Mouse (Mus musculus): ENCODE data around the gene Carnmt1. TPM values are rescaled to one million over a fixed set of nuclear protein-coding genes. Genes with fewer than 3 reads are reported as not detected.

The Carnmt1 gene
- polyA plus RNA-seq, 2 experiments = 17.2 to 46.5 TPM

- H3K4me3 ChIP-seq (replicated peaks; ENCODE audit: low read length) = no peak overlapping the region
- WGBS = 44% methylated on average over 4 of the region's 4 CpGs
- H3K9me3 ChIP-seq (ENCODE audit: control insufficient read depth, low read length) = no peaks in the 10 kb centered on the region
- no peak overlapping the region for H3K4me2 ChIP-seq (replicated peaks; ENCODE audit: low read depth, low read length, severe bottlenecking)
- TF ChIP-seq POLR2A (IDR thresholded peaks at IDR 0.05; ENCODE audit: borderline replicate concordance, extremely low read depth, insufficient read depth, insufficient read length) = no peak
- 0 out of 2 replicates have a peak, but pooled peaks have one; percentile 15 for ATAC-seq (ENCODE audit: low FRiP score, low read depth)
- peak; percentile 74 for DNase-seq (ENCODE audit: low spot score)
- H3K27ac ChIP-seq (replicated peaks; ENCODE audit: low read depth, low read length) = no peak overlapping the region
- H3K36me3 ChIP-seq (ENCODE audit: control insufficient read depth, insufficient read depth, low read length) = 0 out of 2 replicates have a peak, but pooled peaks cover 3% of the 10 kb centered on the region
- H3K27me3 ChIP-seq (ENCODE audit: control insufficient read depth, insufficient read depth, low read length) = no peaks in the 10 kb centered on the region
- H3K9ac ChIP-seq (ENCODE audit: low read depth, low read length, severe bottlenecking) = no peak overlapping the region
- no peaks in the 10 kb centered on the region; the same call in 1 of the 2 replicates for H3K4me1 ChIP-seq (ENCODE audit: control insufficient read depth, insufficient read depth, low read length)
These were observed 29.6 kb upstream of the Carnmt1 start for GRCm38 (mm10) chr19:18641001-18641400.

- Histone ChIP-seq H3K36me3 (ENCODE audit: control insufficient read depth, insufficient read depth, low read length) (0 out of 2 replicates have a peak, but pooled peaks cover 4% of the 10 kb centered on the region), H3K9ac (ENCODE audit: low read depth, low read length, severe bottlenecking) (no peak overlapping the region), H3K27me3 (ENCODE audit: control insufficient read depth, insufficient read depth, low read length) (no peaks in the 10 kb centered on the region), H3K4me1 (ENCODE audit: control insufficient read depth, insufficient read depth, low read length) (no peaks in the 10 kb centered on the region; the same call in 1 of the 2 replicates), H3K9me3 (ENCODE audit: control insufficient read depth, low read length) (no peaks in the 10 kb centered on the region), H3K4me2 (replicated peaks; ENCODE audit: low read depth, low read length, severe bottlenecking) (no peak overlapping the region), H3K4me3 (replicated peaks; ENCODE audit: low read length) (no peak overlapping the region), H3K27ac (replicated peaks; ENCODE audit: low read depth, low read length) (no peak overlapping the region)
- DNase-seq (ENCODE audit: low spot score) (no peak), ATAC-seq (ENCODE audit: low FRiP score, low read depth) (no peak)
- 61% methylated on average over 4 of the region's 4 CpGs for WGBS
- TF ChIP-seq POLR2A (IDR thresholded peaks at IDR 0.05; ENCODE audit: borderline replicate concordance, extremely low read depth, insufficient read depth, insufficient read length) = no peak
These were observed 27.2 kb upstream of the Carnmt1 start for GRCm38 (mm10) chr19:18643411-18643810.

GRCm38 (mm10) chr19:18644084-18644483, 26.5 kb upstream of the Carnmt1 start:
- no peak for TF ChIP-seq POLR2A (IDR thresholded peaks at IDR 0.05; ENCODE audit: borderline replicate concordance, extremely low read depth, insufficient read depth, insufficient read length)
- 85% methylated on average over 6 of the region's 6 CpGs for WGBS
- ATAC-seq (ENCODE audit: low FRiP score, low read depth) (no peak), DNase-seq (ENCODE audit: low spot score) (no peak)
- no peak overlapping the region for H3K4me3 ChIP-seq (replicated peaks; ENCODE audit: low read length)
- no peak overlapping the region for H3K4me2 ChIP-seq (replicated peaks; ENCODE audit: low read depth, low read length, severe bottlenecking)
- H3K27ac ChIP-seq (replicated peaks; ENCODE audit: low read depth, low read length) = no peak overlapping the region
- H3K9me3 ChIP-seq (ENCODE audit: control insufficient read depth, low read length) = no peaks in the 10 kb centered on the region
- H3K4me1 ChIP-seq (ENCODE audit: control insufficient read depth, insufficient read depth, low read length) = no peaks in the 10 kb centered on the region; the same call in 1 of the 2 replicates
- no peak overlapping the region for H3K9ac ChIP-seq (ENCODE audit: low read depth, low read length, severe bottlenecking)
- H3K27me3 ChIP-seq (ENCODE audit: control insufficient read depth, insufficient read depth, low read length) = no peaks in the 10 kb centered on the region
- 0 out of 2 replicates have a peak, but pooled peaks cover 4% of the 10 kb centered on the region for H3K36me3 ChIP-seq (ENCODE audit: control insufficient read depth, insufficient read depth, low read length)

- H3K36me3 ChIP-seq (ENCODE audit: control insufficient read depth, insufficient read depth, low read length) = 0 out of 2 replicates have a peak, but pooled peaks cover 4% of the 10 kb centered on the region
- DNase-seq (ENCODE audit: low spot score) (no peak), ATAC-seq (ENCODE audit: low FRiP score, low read depth) (no peak)
- no peak overlapping the region for H3K4me2 ChIP-seq (replicated peaks; ENCODE audit: low read depth, low read length, severe bottlenecking)
- 68% methylated on average over 3 of the region's 3 CpGs for WGBS
- no peak for TF ChIP-seq POLR2A (IDR thresholded peaks at IDR 0.05; ENCODE audit: borderline replicate concordance, extremely low read depth, insufficient read depth, insufficient read length)
- H3K9ac ChIP-seq (ENCODE audit: low read depth, low read length, severe bottlenecking) = no peak overlapping the region
- no peaks in the 10 kb centered on the region for H3K4me1 ChIP-seq (ENCODE audit: control insufficient read depth, insufficient read depth, low read length)
- no peaks in the 10 kb centered on the region for H3K27me3 ChIP-seq (ENCODE audit: control insufficient read depth, insufficient read depth, low read length)
- no peak overlapping the region for H3K4me3 ChIP-seq (replicated peaks; ENCODE audit: low read length)
- no peaks in the 10 kb centered on the region for H3K9me3 ChIP-seq (ENCODE audit: control insufficient read depth, low read length)
- no peak overlapping the region for H3K27ac ChIP-seq (replicated peaks; ENCODE audit: low read depth, low read length)
These were observed 24.2 kb upstream of the Carnmt1 start for GRCm38 (mm10) chr19:18646397-18646796.

- WGBS = 75% methylated on average over 5 of the region's 5 CpGs
- Histone ChIP-seq H3K4me1 (ENCODE audit: control insufficient read depth, insufficient read depth, low read length) (no peaks in the 10 kb centered on the region), H3K9me3 (ENCODE audit: control insufficient read depth, low read length) (no peaks in the 10 kb centered on the region), H3K9ac (ENCODE audit: low read depth, low read length, severe bottlenecking) (no peak overlapping the region), H3K36me3 (ENCODE audit: control insufficient read depth, insufficient read depth, low read length) (0 out of 2 replicates have a peak, but pooled peaks cover 4% of the 10 kb centered on the region), H3K27me3 (ENCODE audit: control insufficient read depth, insufficient read depth, low read length) (no peaks in the 10 kb centered on the region), H3K4me3 (replicated peaks; ENCODE audit: low read length) (no peak overlapping the region), H3K27ac (replicated peaks; ENCODE audit: low read depth, low read length) (no peak overlapping the region), H3K4me2 (replicated peaks; ENCODE audit: low read depth, low read length, severe bottlenecking) (no peak overlapping the region)
- DNase-seq (ENCODE audit: low spot score) = no peak
- TF ChIP-seq POLR2A (IDR thresholded peaks at IDR 0.05; ENCODE audit: borderline replicate concordance, extremely low read depth, insufficient read depth, insufficient read length) = no peak
- ATAC-seq (ENCODE audit: low FRiP score, low read depth) = no peak
These were observed 23.6 kb upstream of the Carnmt1 start for GRCm38 (mm10) chr19:18646853-18647420.

Measured in limb, embryonic 14.5 days (tissue).